7 mouse cellular contexts compared by ENCODE assay signal in the genomic region with DNA sequence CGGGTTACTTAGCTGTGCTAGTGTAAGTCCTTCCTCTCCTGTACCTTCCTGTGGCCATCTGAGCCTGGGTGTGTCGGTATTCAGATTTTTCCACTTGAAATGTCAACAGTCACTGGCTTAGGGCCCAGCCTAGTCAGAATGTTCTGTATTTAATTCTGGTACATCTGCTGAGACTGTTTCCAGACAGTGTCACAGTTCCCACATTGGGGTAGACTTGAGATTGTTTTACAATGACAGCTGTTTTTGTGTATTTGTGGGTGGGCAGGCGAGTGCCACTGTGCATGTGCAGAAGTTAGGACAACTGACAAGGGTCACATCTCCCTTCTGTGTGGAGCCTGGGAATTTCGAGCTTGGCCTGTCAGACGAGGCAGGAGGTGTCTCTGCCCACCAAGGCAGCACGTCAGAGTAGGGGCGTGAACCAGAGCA. TPM values are rescaled to one million over a fixed set of nuclear protein-coding genes. Genes with fewer than 3 reads are reported as not detected.
A peak's percentile ranks its signal among the peaks of the same experiment; 100 is the strongest.
DNase-seq lines count a peak whose midpoint lies in the region; ATAC-seq and TF ChIP-seq lines count a peak whose summit lies in the region.

No protein-coding gene starts in this region.

- H3K36me3 ChIP-seq in limb, embryonic 12.5 days, result peaks cover 10% of the 10 kb centered on the region; the same call in 1 of the 2 replicates
- peaks cover 25% of the 10 kb centered on the region for H3K36me3 ChIP-seq in limb, embryonic 10.5 days
- H3K36me3 ChIP-seq in lung, embryonic 15.5 days, result no peaks in the 10 kb centered on the region

- H3K27me3 ChIP-seq in limb, embryonic 12.5 days, result no peaks in the 10 kb centered on the region
- no peaks in the 10 kb centered on the region for H3K27me3 ChIP-seq in limb, embryonic 10.5 days (ENCODE audit: low read depth, poor library complexity, severe bottlenecking)
- H3K27me3 ChIP-seq in lung, embryonic 15.5 days, result no peaks in the 10 kb centered on the region

- intact Hi-C loops in gastrocnemius, adult 2 months (cut with DNase I), result loop anchor here (5.0 kb wide), 2 partner anchors 42 to 543 kb away; a partner anchor contains a TSS
- intact Hi-C loops in heart, postnatal 36 days (cut with DNase I), result loop anchor here (5.0 to 10.0 kb wide), 3 partner anchors 42 to 540 kb away; a partner anchor contains a TSS

- H3K4me2 ChIP-seq in limb, embryonic 12.5 days, result no peak overlapping the region
- no peak overlapping the region; the same call in 1 of the 2 replicates for H3K4me2 ChIP-seq in lung, embryonic 15.5 days

- H3K4me3 ChIP-seq in limb, embryonic 12.5 days (replicated peaks), result no peak overlapping the region
- H3K4me3 ChIP-seq in limb, embryonic 10.5 days, result no peak overlapping the region
- peak overlapping the region; percentile 80 for H3K4me3 ChIP-seq in gastrocnemius, adult 2 months
- H3K4me3 ChIP-seq in lung, embryonic 15.5 days, result no peak overlapping the region

- DNase-seq in limb, embryonic 10.5 days (ENCODE audit: low spot score), result no peak
- peak; percentile 71 for DNase-seq in gastrocnemius, adult 2 months
- peak; percentile 57 to 72 for DNase-seq in heart, postnatal 36 days
- DNase-seq in embryo, embryonic 10 days (ENCODE audit: low spot score), result no peak
- no peak for DNase-seq in thymus, postnatal 10 days (ENCODE audit: low spot score in 2 of 2)

- WGBS in limb, embryonic 12.5 days, result 84% methylated on average over 7 of the region's 7 CpGs
- 84% methylated on average over 7 of the region's 7 CpGs for WGBS in limb, embryonic 10.5 days
- WGBS in lung, embryonic 15.5 days, result 66% methylated on average over 7 of the region's 7 CpGs

- no peak for ATAC-seq in limb, embryonic 12.5 days (ENCODE audit: insufficient number of reproducible peaks, insufficient read depth, low FRiP score, low TSS enrichment, low read depth)
- no peak for ATAC-seq in lung, embryonic 15.5 days (ENCODE audit: borderline replicate concordance, extremely low read depth, low FRiP score, low TSS enrichment)

- H3K4me1 ChIP-seq in limb, embryonic 12.5 days (replicated peaks), result peaks cover 20% of the 10 kb centered on the region
- peaks cover 23% of the 10 kb centered on the region for H3K4me1 ChIP-seq in limb, embryonic 10.5 days
- H3K4me1 ChIP-seq in lung, embryonic 15.5 days, result peaks cover 36% of the 10 kb centered on the region

- no peaks in the 10 kb centered on the region for H3K9me3 ChIP-seq in limb, embryonic 12.5 days
- no peaks in the 10 kb centered on the region for H3K9me3 ChIP-seq in limb, embryonic 10.5 days (replicated peaks)
- no peaks in the 10 kb centered on the region for H3K9me3 ChIP-seq in lung, embryonic 15.5 days

- H3K27ac ChIP-seq in limb, embryonic 12.5 days, result no peak overlapping the region
- H3K27ac ChIP-seq in limb, embryonic 10.5 days, result no peak overlapping the region
- peak overlapping the region; percentile 95 for H3K27ac ChIP-seq in gastrocnemius, adult 2 months
- H3K27ac ChIP-seq in lung, embryonic 15.5 days, result peak overlapping the region; percentile 29; the same call in 1 of the 2 replicates

- no peak for TF ChIP-seq CTCF in gastrocnemius, adult 2 months (IDR thresholded peaks at IDR 0.05)

- 0 out of 2 replicates have a peak overlapping the region, but pooled peaks have one; percentile 23 for H3K9ac ChIP-seq in limb, embryonic 12.5 days (replicated peaks)
- H3K9ac ChIP-seq in lung, embryonic 15.5 days, result peak overlapping the region; percentile 16; the same call in 1 of the 2 replicates

RNA-seq across cellular contexts. Expression of a gene that starts 2.5 kb away (rescaled TPM):
- polyA plus RNA-seq in limb, embryonic 12.5 days (2016; fragmentation: Nextera tagmentation; extraction: Ambion mirVana), result 75.4 and 79.3 TPM in 2 replicates
- polyA plus RNA-seq in limb, embryonic 10.5 days (2016; fragmentation: Nextera tagmentation; extraction: Ambion mirVana), result 98.4 and 104 TPM in 2 replicates
- total RNA-seq in gastrocnemius, adult 2 months (2021), result 10 to 100 TPM; 95.4 to 100.0 TPM
- 10 to 100 TPM; 65.2 to 73.4 TPM for total RNA-seq in heart, postnatal 36 days (2021)
- polyA plus RNA-seq in lung, embryonic 15.5 days (2015; fragmentation: Nextera tagmentation; extraction: Ambion mirVana), result 73.8 and 74.3 TPM in 2 replicates

RNA-seq across cellular contexts. Expression of a gene that starts 18.6 kb away (rescaled TPM):
- polyA plus RNA-seq in limb, embryonic 12.5 days (2016; fragmentation: Nextera tagmentation; extraction: Ambion mirVana), result 9.7 and 12.0 TPM in 2 replicates
- 1.6 and 1.7 TPM in 2 replicates for polyA plus RNA-seq in limb, embryonic 10.5 days (2016; fragmentation: Nextera tagmentation; extraction: Ambion mirVana)
- 1 to 10 TPM; 8.4 to 8.6 TPM for total RNA-seq in gastrocnemius, adult 2 months (2021)
- 10 to 100 TPM; 10.6 to 17.6 TPM for total RNA-seq in heart, postnatal 36 days (2021)
- 0.99 and 1.9 TPM in 2 replicates for polyA plus RNA-seq in lung, embryonic 15.5 days (2015; fragmentation: Nextera tagmentation; extraction: Ambion mirVana)

RNA-seq across cellular contexts. Expression of a gene that starts 18.7 kb away (rescaled TPM):
- 345 and 359 TPM in 2 replicates for polyA plus RNA-seq in limb, embryonic 12.5 days (2016; fragmentation: Nextera tagmentation; extraction: Ambion mirVana)
- polyA plus RNA-seq in limb, embryonic 10.5 days (2016; fragmentation: Nextera tagmentation; extraction: Ambion mirVana), result 400 and 420 TPM in 2 replicates
- total RNA-seq in gastrocnemius, adult 2 months (2021), result 10 to 100 TPM; 43.5 to 44.5 TPM
- 10 to 100 TPM; 52.9 to 58.9 TPM for total RNA-seq in heart, postnatal 36 days (2021)
- 350 and 361 TPM in 2 replicates for polyA plus RNA-seq in lung, embryonic 15.5 days (2015; fragmentation: Nextera tagmentation; extraction: Ambion mirVana)

RNA-seq across cellular contexts. Expression of a gene that starts 43.1 kb away (rescaled TPM):
- polyA plus RNA-seq in limb, embryonic 12.5 days (2016; fragmentation: Nextera tagmentation; extraction: Ambion mirVana), result 83.6 and 84.0 TPM in 2 replicates
- polyA plus RNA-seq in limb, embryonic 10.5 days (2016; fragmentation: Nextera tagmentation; extraction: Ambion mirVana), result 64.0 and 73.7 TPM in 2 replicates
- 10 to 100 TPM; 30.5 to 36.5 TPM for total RNA-seq in gastrocnemius, adult 2 months (2021)
- total RNA-seq in heart, postnatal 36 days (2021), result 100 to 1,000 TPM; 137 to 138 TPM
- polyA plus RNA-seq in lung, embryonic 15.5 days (2015; fragmentation: Nextera tagmentation; extraction: Ambion mirVana), result 118 and 122 TPM in 2 replicates

Comparison
In these comparisons a context has a peak if more than half of its experiments do, and no peak if none do; other contexts are left out.
1. H3K27ac ChIP-seq: peak in gastrocnemius, adult 2 months (single experiment) and lung, embryonic 15.5 days (single experiment); none in limb, embryonic 12.5 days (single experiment) and limb, embryonic 10.5 days (single experiment).
2. DNase-seq: peak in gastrocnemius, adult 2 months (single experiment) and heart, postnatal 36 days (2 of 2); none in limb, embryonic 10.5 days (single experiment), embryo, embryonic 10 days (single experiment) and thymus, postnatal 10 days (0 of 2).